Mouse (Mus musculus): ENCODE data around the gene Thumpd3. TPM values are rescaled to one million over a fixed set of nuclear protein-coding genes. Genes with fewer than 3 reads are reported as not detected.

Gene Thumpd3
- polyA plus RNA-seq, 1 experiment from 2014 or later, result 75.6 TPM

DNA sequence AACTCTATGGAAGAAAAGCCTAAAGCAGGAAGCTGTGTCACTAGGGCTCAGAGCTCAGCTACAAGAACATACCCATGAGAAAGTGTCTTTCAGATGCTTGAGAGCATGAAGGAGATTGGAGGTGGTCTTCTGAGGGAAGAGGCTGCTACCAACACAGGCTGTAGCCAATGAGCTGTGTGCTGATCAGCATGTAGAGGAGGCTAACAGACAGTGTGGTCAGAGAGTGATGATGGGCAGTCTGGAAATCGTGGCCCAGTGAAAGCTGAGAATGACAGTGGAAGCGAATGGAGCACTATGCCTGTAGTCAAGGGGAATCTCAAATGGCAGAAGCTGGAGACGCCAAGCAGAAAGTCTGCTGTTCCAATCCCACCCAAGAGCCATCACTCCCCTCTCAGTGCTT lies 17.0 kb upstream of the Thumpd3 start:
- H3K79me2 ChIP-seq (ENCODE audit: inconsistent target), result no peaks in the 10 kb centered on the region
- H3K36me3 ChIP-seq (ENCODE audit: inconsistent target), result no peaks in the 10 kb centered on the region
- H3K4me3 ChIP-seq (ENCODE audit: inconsistent target), result no peak overlapping the region
- WGBS (ENCODE audit: missing documents), result 93% methylated on average over 3 of the region's 3 CpGs
- H3K27ac ChIP-seq, result no peak overlapping the region

DNA sequence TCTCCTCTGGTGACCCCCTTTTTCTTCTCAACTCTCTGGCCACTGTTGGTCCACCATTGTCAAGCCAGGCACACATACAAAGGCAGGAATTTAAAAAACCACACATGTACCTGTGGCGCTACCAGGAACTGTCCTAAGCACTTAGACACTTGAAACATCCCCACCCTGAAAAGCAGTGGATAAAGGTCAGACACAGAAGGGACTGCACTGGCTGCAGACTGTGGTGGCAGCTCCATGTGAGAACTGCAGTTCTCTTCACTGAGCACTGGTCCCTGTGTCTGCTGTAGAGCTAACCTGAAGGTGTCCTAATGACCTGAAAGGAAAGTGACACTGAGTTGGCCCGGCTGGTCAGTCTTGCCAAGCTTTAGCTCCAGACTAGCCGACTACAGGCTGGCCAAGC lies 15.5 kb upstream of the Thumpd3 start:
- Histone ChIP-seq H3K27ac (no peak overlapping the region), H3K4me3 (ENCODE audit: inconsistent target) (no peak overlapping the region), H3K36me3 (ENCODE audit: inconsistent target) (no peaks in the 10 kb centered on the region), H3K79me2 (ENCODE audit: inconsistent target) (no peaks in the 10 kb centered on the region)
- 88% methylated on average over 3 of the region's 3 CpGs for WGBS (ENCODE audit: missing documents)

DNA sequence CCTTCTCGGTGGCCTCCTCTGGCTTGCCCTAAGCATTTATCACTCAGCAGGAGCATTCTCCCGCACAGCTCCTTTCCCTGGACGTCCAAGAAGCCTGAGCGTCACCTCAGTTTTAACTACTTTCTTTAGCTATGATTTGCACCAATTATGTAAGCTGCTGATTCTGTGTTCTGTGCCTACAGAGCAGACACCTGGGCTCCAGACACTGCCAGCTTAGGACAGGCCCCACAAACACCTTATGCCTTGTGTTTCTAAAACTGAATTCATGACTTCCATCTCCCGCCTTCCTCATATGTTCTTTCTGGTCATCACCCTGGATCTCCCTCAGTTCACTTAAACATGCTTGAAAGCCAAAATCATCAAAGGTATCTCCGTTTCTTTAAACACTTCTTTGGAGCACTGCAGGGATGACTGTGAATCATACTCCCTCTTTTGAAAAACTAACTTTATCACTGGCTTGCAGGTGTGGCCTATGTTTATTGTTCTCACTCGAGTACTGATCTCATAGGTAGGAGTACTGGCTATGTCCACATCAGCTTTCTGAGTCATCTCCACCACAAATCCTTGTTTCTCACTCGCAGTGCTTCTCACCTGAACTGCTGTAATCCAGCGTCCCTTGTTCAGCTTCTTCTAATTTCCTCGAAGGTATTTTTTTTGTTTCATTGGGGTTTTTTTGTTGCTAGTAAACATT lies 14.9 kb upstream of the Thumpd3 start:
- Histone ChIP-seq H3K4me3 (ENCODE audit: inconsistent target) (no peak overlapping the region), H3K36me3 (ENCODE audit: inconsistent target) (no peaks in the 10 kb centered on the region), H3K27ac (no peak overlapping the region), H3K79me2 (ENCODE audit: inconsistent target) (no peaks in the 10 kb centered on the region)
- 94% methylated on average over 10 of the region's 10 CpGs for WGBS (ENCODE audit: missing documents)

DNA sequence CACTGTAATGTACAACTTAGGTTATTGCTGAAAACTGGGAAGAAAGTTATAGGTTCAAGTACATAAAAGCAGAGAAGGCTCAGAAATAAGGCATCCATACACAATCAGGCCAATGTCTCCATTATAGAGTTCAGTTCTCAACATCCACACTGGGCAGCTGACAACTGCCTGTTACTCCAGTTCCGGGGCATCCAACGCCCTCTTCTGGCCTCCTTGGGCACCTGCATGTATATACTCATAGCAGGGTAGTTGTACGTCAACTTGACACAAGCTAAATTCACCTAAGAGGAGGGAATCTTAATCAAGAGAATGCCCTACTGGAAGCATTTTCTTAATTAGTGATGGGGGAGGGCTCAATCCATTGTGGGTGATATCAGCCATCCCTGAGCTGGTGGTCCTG lies 13.9 kb upstream of the Thumpd3 start:
- 84% methylated on average over 3 of the region's 3 CpGs for WGBS (ENCODE audit: missing documents)

DNA sequence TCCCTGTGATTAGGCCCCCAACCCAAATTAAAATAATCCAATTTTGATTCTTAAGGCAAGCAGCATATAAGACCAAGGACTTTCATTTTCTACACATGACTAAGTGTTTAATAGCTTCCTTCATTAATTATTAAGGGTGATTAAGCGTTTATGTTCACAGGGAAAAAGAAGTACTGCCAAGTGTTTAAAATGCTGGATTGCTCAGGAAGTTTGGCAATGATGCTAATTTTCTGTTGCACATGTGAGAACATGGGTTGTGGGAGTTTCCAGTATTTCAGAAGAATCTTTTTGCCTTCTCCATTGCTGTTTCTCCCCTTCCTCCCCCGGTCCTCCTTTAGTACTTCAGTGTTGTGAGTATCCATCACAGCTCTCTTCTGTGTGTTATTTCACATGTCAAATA lies 12.8 kb upstream of the Thumpd3 start:
- 72% methylated on average over 2 of the region's 2 CpGs for WGBS (ENCODE audit: missing documents)
- H3K4me3 ChIP-seq (ENCODE audit: inconsistent target), result no peak overlapping the region
- H3K27ac ChIP-seq, result no peak overlapping the region
- H3K36me3 ChIP-seq (ENCODE audit: inconsistent target), result no peaks in the 10 kb centered on the region
- no peaks in the 10 kb centered on the region for H3K79me2 ChIP-seq (ENCODE audit: inconsistent target)

More for the DNA sequence above, 13.9 kb upstream of the Thumpd3 start:
- Histone ChIP-seq H3K36me3 (ENCODE audit: inconsistent target) (no peaks in the 10 kb centered on the region), H3K79me2 (ENCODE audit: inconsistent target) (no peaks in the 10 kb centered on the region), H3K4me3 (ENCODE audit: inconsistent target) (no peak overlapping the region), H3K27ac (no peak overlapping the region)

DNA sequence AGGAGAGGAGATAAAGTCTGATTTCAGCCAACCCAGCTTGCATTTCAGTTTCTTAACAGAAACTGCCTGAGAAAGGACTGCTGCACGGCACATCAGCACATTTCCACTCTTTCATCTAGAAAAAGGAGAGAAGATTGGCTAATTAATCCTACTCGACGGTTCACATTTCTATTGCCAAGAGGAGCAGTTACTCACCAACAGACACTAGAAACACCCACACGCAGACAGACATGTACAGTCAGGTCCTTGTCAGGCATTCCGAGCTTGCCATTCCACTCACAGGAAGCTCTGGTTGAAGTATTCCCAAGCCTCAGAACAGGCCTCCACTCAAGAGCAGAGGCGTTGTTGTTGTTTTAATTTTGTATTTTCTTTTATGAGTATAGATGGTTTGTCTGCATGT lies 11.6 kb upstream of the Thumpd3 start:
- H3K36me3 ChIP-seq (ENCODE audit: inconsistent target), result no peaks in the 10 kb centered on the region
- WGBS (ENCODE audit: missing documents), result 98% methylated on average over 6 of the region's 6 CpGs
- H3K27ac ChIP-seq, result no peak overlapping the region
- no peaks in the 10 kb centered on the region for H3K79me2 ChIP-seq (ENCODE audit: inconsistent target)
- H3K4me3 ChIP-seq (ENCODE audit: inconsistent target), result no peak overlapping the region

DNA sequence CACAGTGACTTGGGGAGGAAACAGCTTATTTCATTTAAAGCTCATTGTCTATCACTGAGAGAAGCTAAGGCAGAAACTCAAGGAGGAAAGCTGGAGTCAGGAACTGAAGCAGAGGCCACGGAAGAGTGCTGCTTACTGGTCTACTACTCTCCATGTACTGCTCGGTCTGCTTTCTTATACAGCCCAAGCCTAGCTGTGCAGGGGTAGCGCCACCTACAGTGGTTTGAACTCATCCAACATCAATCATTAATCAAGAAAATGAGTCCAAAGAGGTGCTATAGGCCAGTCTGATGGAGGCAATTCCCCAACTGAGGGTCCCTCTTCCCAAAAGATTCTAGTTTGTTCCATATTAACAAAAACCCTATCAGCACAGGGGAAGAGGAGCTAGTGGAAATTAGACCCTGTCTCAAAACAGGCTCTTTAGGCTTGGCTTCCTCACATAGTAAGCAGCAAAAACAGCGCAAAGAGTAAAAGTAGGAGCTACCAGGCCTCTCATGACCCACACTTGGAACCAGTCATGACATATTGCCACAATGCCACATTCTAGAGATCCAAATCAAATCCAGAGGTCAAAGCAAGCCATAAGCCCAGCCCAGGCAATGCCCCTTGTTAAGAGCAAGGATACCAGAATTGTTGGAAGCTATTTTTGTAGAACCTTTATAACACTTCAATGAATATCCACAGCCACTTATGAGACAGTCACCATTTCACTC lies 9.4 kb upstream of the Thumpd3 start:
- H3K36me3 ChIP-seq (ENCODE audit: inconsistent target), result no peaks in the 10 kb centered on the region
- no peak overlapping the region for H3K4me3 ChIP-seq (ENCODE audit: inconsistent target)
- 86% methylated on average over 4 of the region's 4 CpGs for WGBS (ENCODE audit: missing documents)
- no peaks in the 10 kb centered on the region for H3K79me2 ChIP-seq (ENCODE audit: inconsistent target)
- no peak overlapping the region for H3K27ac ChIP-seq

DNA sequence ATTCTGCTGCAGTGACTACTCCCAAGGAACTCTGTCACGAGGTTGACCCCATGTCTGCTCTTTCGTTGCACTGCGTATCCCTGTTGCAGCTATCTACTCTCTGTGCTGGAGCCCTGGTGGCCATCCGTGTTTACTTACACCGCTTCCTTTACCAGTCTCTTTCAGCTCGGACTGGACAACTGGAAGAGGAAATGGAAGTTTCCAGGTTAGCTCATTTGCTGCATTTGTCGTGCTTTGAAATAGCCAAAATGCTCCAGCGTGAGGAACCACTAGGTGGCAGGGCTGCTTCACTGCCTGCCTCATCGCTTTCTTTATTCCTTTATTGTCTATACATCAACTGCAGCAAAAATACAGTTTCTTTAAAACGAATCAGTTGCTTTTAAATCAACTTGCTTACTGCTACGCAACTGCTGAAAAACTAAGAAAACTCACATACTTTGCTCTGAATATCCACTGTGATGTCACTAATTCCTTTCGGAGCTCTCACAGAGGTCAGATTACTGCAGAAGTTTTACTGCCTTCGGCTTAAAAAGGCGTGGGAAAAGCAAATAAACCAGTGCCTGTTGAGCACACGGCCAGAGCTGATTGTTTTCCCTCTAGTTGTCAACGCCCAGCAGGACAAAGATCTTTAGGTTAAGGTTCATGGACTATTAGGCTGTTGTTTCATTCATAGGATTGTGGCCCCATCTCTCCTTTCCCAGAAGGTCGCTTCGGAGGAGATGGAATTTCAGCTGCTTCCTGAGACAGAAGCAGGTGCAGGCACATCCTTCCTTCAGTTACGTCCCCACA lies 7.9 kb upstream of the Thumpd3 start:
- Histone ChIP-seq H3K36me3 (ENCODE audit: inconsistent target) (no peaks in the 10 kb centered on the region), H3K79me2 (ENCODE audit: inconsistent target) (no peaks in the 10 kb centered on the region), H3K4me3 (ENCODE audit: inconsistent target) (no peak overlapping the region), H3K27ac (peak overlapping the region; percentile 22)
- WGBS (ENCODE audit: missing documents), result 21% methylated on average over 19 of the region's 19 CpGs

DNA sequence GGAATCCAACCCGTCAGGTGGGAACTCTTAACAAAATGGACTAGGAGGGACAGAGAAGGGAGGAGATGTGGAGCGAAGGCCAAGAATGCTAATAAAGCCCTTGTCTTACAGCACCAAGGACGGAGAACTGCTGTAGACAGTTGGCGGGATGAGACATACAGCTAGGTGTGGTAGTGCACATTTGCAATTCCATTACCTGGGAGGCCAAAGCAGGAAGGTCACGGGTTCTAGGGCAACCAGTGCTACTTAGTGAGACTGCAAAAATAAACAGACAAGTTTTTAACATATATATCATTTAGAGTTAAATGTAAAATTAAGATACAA lies 7.3 kb upstream of the Thumpd3 start:
- H3K4me3 ChIP-seq (ENCODE audit: inconsistent target), result no peak overlapping the region
- WGBS (ENCODE audit: missing documents), result 93% methylated on average over 5 of the region's 5 CpGs
- H3K36me3 ChIP-seq (ENCODE audit: inconsistent target), result no peaks in the 10 kb centered on the region
- no peaks in the 10 kb centered on the region for H3K79me2 ChIP-seq (ENCODE audit: inconsistent target)
- H3K27ac ChIP-seq, result no peak overlapping the region

DNA sequence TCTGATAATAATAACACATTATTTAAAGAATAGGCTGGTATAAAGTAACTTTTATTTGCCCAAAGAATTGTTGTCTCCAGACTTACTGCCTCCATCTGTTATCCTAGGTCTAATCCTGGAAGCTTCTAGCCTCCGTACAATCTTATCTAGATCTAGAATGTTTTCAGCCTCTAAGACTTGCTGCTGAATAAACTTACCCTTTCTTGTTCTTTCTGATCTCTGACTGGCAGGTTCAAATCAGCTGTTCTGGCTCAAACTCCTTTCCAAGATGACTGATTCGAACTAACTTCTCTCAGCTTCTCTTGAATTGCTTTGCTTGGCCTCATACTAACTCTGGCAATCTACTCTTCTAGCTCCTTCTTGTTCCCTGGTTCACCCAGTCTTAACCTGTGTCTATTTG lies 5.7 kb upstream of the Thumpd3 start:
- H3K79me2 ChIP-seq (ENCODE audit: inconsistent target), result no peaks in the 10 kb centered on the region
- no peak overlapping the region for H3K27ac ChIP-seq
- H3K36me3 ChIP-seq (ENCODE audit: inconsistent target), result no peaks in the 10 kb centered on the region
- no peak overlapping the region for H3K4me3 ChIP-seq (ENCODE audit: inconsistent target)
- 100% methylated on average over 2 of the region's 2 CpGs for WGBS (ENCODE audit: missing documents)

DNA sequence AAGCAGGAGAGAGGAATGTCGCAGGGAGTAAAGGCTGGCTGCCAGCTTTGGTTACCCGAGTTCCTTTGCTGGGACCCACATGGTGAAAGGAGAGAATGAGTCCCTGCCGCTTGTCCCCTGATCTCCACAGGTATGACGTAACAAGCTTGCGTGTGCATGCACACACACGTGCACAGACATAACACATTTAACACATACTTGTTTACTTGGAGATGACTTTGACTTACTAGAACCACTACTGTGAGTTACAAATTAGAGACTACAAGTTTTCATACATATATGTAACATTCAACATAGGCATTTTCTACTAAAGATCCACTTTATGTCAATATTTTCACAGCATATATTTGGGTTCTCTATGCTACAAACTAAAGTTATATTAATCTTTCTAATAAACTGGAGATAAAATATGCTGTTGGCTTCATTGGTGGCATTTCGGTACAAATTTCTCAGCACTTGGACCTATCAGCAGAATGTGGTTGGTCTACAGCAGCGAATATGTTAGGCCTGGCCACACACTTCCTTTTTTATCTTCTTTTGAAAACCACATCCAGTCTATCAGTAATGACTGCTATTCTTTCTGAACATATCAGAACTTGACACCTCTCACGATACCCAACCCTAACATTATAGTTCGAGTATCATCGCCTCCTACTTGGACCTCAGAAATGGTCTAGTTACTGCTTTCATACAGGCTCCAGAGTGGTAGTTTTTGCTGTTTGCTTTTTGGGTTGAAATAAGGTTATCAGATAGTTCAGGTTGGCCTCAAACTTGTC lies 4.6 kb upstream of the Thumpd3 start:
- no peaks in the 10 kb centered on the region for H3K79me2 ChIP-seq (ENCODE audit: inconsistent target)

DNA sequence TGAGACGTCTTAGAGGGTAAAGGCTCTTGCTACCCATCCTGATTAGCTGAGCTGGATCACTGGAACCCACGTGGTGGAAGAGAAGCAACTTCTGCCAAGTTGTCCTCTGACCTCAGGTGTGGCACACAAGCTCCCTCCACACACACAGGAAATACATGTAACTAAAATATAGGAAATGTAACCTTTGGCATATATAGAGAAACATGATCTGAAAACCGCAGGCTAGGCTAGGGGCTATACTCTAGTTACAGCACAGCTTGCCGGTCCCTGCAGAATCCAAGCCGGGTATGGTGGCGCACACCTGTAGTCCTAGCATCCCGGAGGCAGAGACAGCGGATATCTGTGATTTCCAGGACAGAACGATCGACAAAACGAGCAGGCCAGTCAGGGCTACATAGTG lies 450 bp upstream of the Thumpd3 start:
- H3K36me3 ChIP-seq (ENCODE audit: inconsistent target), result peaks cover 13% of the 10 kb centered on the region; the same call in 1 of the 2 replicates
- peak overlapping the region; percentile 92 for H3K4me3 ChIP-seq (ENCODE audit: inconsistent target)
- WGBS (ENCODE audit: missing documents), result under 1% methylated on average over 11 of the region's 11 CpGs
- H3K27ac ChIP-seq, result peak overlapping the region; percentile 89
- peaks cover 18% of the 10 kb centered on the region for H3K79me2 ChIP-seq (ENCODE audit: inconsistent target)

More for the DNA sequence above, 4.6 kb upstream of the Thumpd3 start:
- 54% methylated on average over 11 of the region's 11 CpGs for WGBS (ENCODE audit: missing documents)
- H3K36me3 ChIP-seq (ENCODE audit: inconsistent target), result no peaks in the 10 kb centered on the region
- H3K27ac ChIP-seq, result no peak overlapping the region
- no peak overlapping the region for H3K4me3 ChIP-seq (ENCODE audit: inconsistent target)

DNA sequence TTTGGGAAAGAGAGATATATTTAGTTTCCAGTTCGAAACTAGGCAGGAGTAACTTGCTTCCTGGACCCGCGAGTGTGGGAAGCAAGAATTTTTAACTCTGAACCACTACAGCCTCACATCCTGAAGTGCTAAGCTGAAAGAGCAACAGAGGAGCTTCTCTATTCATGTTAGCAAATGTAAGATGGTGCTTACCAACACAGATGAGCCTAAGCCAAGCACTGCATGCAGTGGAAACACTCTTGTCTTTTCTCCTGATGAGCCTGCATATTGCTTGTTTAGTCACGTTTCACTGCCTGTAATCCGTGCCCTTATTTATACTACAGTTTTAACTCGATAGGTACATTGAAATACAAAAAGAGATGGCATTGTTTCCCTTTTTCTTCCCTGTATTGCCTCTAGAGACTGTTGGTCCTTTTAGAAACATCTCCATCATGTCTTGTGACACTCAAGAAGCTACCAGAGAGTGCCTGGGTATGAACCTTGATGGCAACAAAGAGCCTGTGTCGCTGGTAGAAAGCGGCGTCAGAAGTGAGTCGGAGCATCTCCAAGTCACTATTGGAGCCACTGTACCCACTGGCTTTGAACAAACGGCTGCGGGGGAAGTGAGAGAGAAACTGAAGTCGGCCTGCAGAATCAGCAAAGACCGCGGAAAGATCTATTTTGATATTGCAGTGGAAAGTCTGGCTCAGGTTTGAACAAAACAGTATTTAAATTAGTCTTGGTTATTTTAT lies 1.2 kb downstream of the Thumpd3 start:
- WGBS (ENCODE audit: missing documents), result 15% methylated on average over 15 of the region's 15 CpGs
- H3K36me3 ChIP-seq (ENCODE audit: inconsistent target), result peaks cover 23% of the 10 kb centered on the region; the same call in 1 of the 2 replicates
- peaks cover 18% of the 10 kb centered on the region for H3K79me2 ChIP-seq (ENCODE audit: inconsistent target)
- H3K27ac ChIP-seq, result peak overlapping the region; percentile 91
- H3K4me3 ChIP-seq (ENCODE audit: inconsistent target), result peak overlapping the region; percentile 93

DNA sequence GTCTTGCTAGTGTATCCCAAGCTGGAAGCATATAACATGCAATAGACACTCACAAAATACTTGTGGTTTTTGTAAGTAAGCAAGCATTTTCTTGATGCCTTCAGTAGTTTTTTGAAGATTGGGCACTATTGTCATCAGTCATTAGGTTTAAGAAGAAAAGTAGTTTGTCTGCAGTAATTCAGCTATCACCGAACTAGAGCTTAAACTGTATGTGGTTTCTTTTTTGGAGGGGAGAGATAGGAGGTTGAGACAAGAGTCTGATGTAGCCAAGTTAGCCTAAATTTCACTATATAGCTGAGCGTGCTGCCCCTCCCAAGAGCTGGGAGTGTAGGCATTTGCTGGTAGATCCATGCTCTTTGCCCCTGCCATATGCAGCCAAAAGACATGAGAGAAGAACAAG lies 2.3 kb downstream of the Thumpd3 start:
- H3K79me2 ChIP-seq (ENCODE audit: inconsistent target), result peaks cover 18% of the 10 kb centered on the region
- WGBS (ENCODE audit: missing documents), result 100% methylated on average over 2 of the region's 2 CpGs
- H3K27ac ChIP-seq, result no peak overlapping the region
- H3K36me3 ChIP-seq (ENCODE audit: inconsistent target), result peaks cover 34% of the 10 kb centered on the region; the same call in 1 of the 2 replicates
- no peak overlapping the region for H3K4me3 ChIP-seq (ENCODE audit: inconsistent target)

Data from macrophage (primary cell).